Mouse (Mus musculus) adrenal gland, adult 8-10 months (tissue): ENCODE measurements around the gene Iffo2. TPM values are rescaled to one million over a fixed set of nuclear protein-coding genes. Genes with fewer than 3 reads are reported as not detected.

ENCODE experiments used
- DNase-seq: peaks from one replicate; pipeline ENCODE4 v3.0.0; 2022
- microRNA-seq, 2 experiments: library from miRNA; unstranded; fragments of <30 nt; microRNA quantifications; one replicate each; pipeline ENCODE4 v1.2.0; 2022
- total RNA-seq, 4 experiments: library from RNA; stranded (reverse); gene quantifications; 2 replicates each; pipeline ENCODE4 v1.2.4; 2022

Iffo2 gene
- total RNA-seq, 4 experiments from 2014 or later, result 10.7 to 13.3 (median 12.0) TPM

- peak; percentile 45 for DNase-seq
These were observed 113.6 kb downstream of the Iffo2 start for GRCm38 (mm10) chr4:139643972-139644371.

- no peak for DNase-seq
These were observed 116.6 kb downstream of the Iffo2 start for GRCm38 (mm10) chr4:139646916-139647315.

GRCm38 (mm10) chr4:139650086-139650743, 119.9 kb downstream of the Iffo2 start:
- no peak for DNase-seq

GRCm38 (mm10) chr4:139650907-139651306, 120.6 kb downstream of the Iffo2 start:
- DNase-seq, result no peak

GRCm38 (mm10) chr4:139653238-139653637, 122.9 kb downstream of the Iffo2 start, which contains the start of gene Tas1r2:
Gene Tas1r2, plus strand, starts transcription at chr4:139653538.
- no peak for DNase-seq

GRCm38 (mm10) chr4:139661897-139662296, 131.5 kb downstream of the Iffo2 start:
- DNase-seq, result no peak

- no peak for DNase-seq
These were observed 137.3 kb downstream of the Iffo2 start for GRCm38 (mm10) chr4:139667632-139668031.

- no peak for DNase-seq
These were observed 139.5 kb downstream of the Iffo2 start for GRCm38 (mm10) chr4:139669847-139670246.

Small RNA genes lying within 50 kb of the gene (microRNA-seq; reads per million reads assigned to microRNA genes)
- gene Gm25571 (0 reads per million in 2 experiments), gene Mir7020 (0 to 0.84 reads per million in 2 experiments)

Other genes with a start within 250 kb of the Iffo2 start
- gene Pqlc2, start 219.8 kb upstream of the Iffo2 start, total RNA-seq, result 10 to 100 TPM; 10.3 to 12.0 (median 11.6) TPM
- 10 to 100 TPM; 65.4 to 73.5 (median 68.8) TPM for gene Akr7a5, start 219.8 kb upstream of the Iffo2 start, total RNA-seq
- gene Mrto4, start 178.0 kb upstream of the Iffo2 start, total RNA-seq, result 10 to 100 TPM; 61.8 to 65.3 (median 63.0) TPM
- 100 to 1,000 TPM in 1 of 4 experiments, 10 to 100 TPM in 3; 68.1 to 102 (median 84.3) TPM for gene Emc1, start 178.0 kb upstream of the Iffo2 start, total RNA-seq
- 100 to 1,000 TPM; 130 to 207 (median 167) TPM for gene Ubr4, start 177.9 kb upstream of the Iffo2 start, total RNA-seq
- gene Gm21969, start 72.6 kb downstream of the Iffo2 start, total RNA-seq, result under 1 TPM in 2 of 4 experiments, not detected in 2; 0.09 to 0.25 TPM
- 100 to 1,000 TPM in 2 of 4 experiments, 10 to 100 TPM in 2; 62.6 to 149 (median 97.9) TPM for gene Aldh4a1, start 92.3 kb downstream of the Iffo2 start, total RNA-seq
- not detected for gene Tas1r2, start 123.0 kb downstream of the Iffo2 start, total RNA-seq